Mouse (Mus musculus): ENCODE data around the gene Rarg.

The Rarg gene

GRCm38 (mm10) chr15:102256431-102257201, 701 bp downstream of the Rarg start:
- DNase-seq (ENCODE audit: low spot score), result no peak

GRCm38 (mm10) chr15:102255547-102256255, 1.6 kb downstream of the Rarg start:
- no peak for DNase-seq (ENCODE audit: low spot score)

GRCm38 (mm10) chr15:102250521-102250920, 6.8 kb downstream of the Rarg start:
- DNase-seq (ENCODE audit: low spot score), result no peak

- DNase-seq (ENCODE audit: low spot score), result no peak
Measured at GRCm38 (mm10) chr15:102249967-102250366, 7.3 kb downstream of the Rarg start.

GRCm38 (mm10) chr15:102249251-102249691, 8.0 kb downstream of the Rarg start:
- DNase-seq (ENCODE audit: low spot score), result no peak

GRCm38 (mm10) chr15:102248812-102249191, 8.5 kb downstream of the Rarg start:
- no peak for DNase-seq (ENCODE audit: low spot score)

GRCm38 (mm10) chr15:102248131-102248811, 9.0 kb downstream of the Rarg start:
- no peak for DNase-seq (ENCODE audit: low spot score)

- no peak for DNase-seq (ENCODE audit: low spot score)
Measured at GRCm38 (mm10) chr15:102247252-102248130, 9.8 kb downstream of the Rarg start.

GRCm38 (mm10) chr15:102246866-102247251, 10.5 kb downstream of the Rarg start:
- DNase-seq (ENCODE audit: low spot score), result peak; percentile 90

GRCm38 (mm10) chr15:102245891-102246741, 11.2 kb downstream of the Rarg start:
- no peak for DNase-seq (ENCODE audit: low spot score)

GRCm38 (mm10) chr15:102245461-102245881, 11.8 kb downstream of the Rarg start:
- no peak for DNase-seq (ENCODE audit: low spot score)

- DNase-seq (ENCODE audit: low spot score), result no peak
Measured at GRCm38 (mm10) chr15:102244306-102245191, 12.8 kb downstream of the Rarg start.

- DNase-seq (ENCODE audit: low spot score), result no peak
Measured at GRCm38 (mm10) chr15:102243229-102244190, 13.8 kb downstream of the Rarg start.

GRCm38 (mm10) chr15:102242404-102243228, 14.7 kb downstream of the Rarg start:
- DNase-seq (ENCODE audit: low spot score), result no peak

- DNase-seq (ENCODE audit: low spot score), result no peak
Measured at GRCm38 (mm10) chr15:102240607-102241006, 16.7 kb downstream of the Rarg start.

GRCm38 (mm10) chr15:102239851-102240250, 17.5 kb downstream of the Rarg start:
- no peak for DNase-seq (ENCODE audit: low spot score)

GRCm38 (mm10) chr15:102239260-102239590, 18.1 kb downstream of the Rarg start:
- no peak for DNase-seq (ENCODE audit: low spot score)
